ENCODE assay signal across 20 mouse cellular contexts in the genomic region with DNA sequence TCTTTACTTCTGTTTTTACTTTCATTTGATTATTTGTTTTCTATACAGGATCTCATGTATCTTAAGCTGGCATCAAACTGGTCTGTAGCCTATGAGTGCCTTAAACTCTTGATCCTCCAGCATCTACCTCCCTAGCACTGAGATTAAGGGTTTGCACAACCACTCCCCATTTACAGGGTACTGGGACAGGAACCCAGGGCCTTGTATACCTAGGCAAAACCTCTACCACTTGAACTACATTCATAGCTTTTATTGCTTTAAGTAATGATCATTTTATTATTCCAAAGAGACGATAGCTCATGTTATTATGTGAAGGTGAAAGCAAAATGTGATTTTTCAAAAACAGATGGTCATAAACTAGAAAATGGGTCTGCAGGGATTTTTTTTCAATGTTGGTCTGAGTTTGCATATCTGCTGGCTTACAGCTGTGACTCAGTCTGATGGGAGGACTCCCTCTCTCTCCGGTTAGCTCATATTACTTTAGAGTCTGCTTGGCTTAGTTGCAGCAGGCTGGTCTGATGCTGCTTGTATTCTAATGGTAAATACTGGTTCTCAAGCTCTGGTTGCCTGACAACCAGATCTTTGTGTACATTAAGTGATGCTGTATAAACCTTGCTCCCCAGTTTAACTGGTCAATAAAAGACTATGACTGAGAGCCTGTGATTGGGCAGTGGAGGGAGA.
"Had no signal": no experiment of that assay in that cellular context is flagged by ENCODE, and none has a peak within 500 bp of the region (broad histone marks: within the 10 kb centered on the region; RNA-seq: fewer than 3 reads in every experiment).

No protein-coding gene starts in this region.

- H3K27me3 ChIP-seq: megakaryocyte, embryonic 14.5 days; midbrain, embryonic 13.5 days; neural tube, embryonic 13.5 days; stomach, embryonic 15.5 days had no signal

- H3K9me3 ChIP-seq: midbrain, embryonic 10.5 days; midbrain, embryonic 13.5 days; neural tube, embryonic 13.5 days; stomach, embryonic 15.5 days had no signal

- H3K27ac ChIP-seq: kidney, postnatal 0 days; liver, embryonic 14.5 days; macrophage; midbrain, embryonic 10.5 days; midbrain, embryonic 13.5 days; neural tube, embryonic 13.5 days; stomach, embryonic 15.5 days had no signal

- H3K4me1 ChIP-seq: megakaryocyte, embryonic 14.5 days; midbrain, embryonic 10.5 days; midbrain, embryonic 13.5 days; stomach, embryonic 15.5 days had no signal

- DNase-seq: kidney, adult 2 months; kidney, postnatal 25 days; liver, postnatal 0 days; lung, embryonic 14.5 days; retina, postnatal 1 day; spleen, adult 18-20 months; thymus, postnatal 25 days had no signal

- H3K4me3 ChIP-seq: midbrain, embryonic 10.5 days; midbrain, embryonic 13.5 days; myocyte; neural tube, embryonic 13.5 days; stomach, embryonic 15.5 days had no signal

- H3K36me3 ChIP-seq: midbrain, embryonic 10.5 days; midbrain, embryonic 13.5 days; neural tube, embryonic 13.5 days; stomach, embryonic 15.5 days had no signal

- H3K4me2 ChIP-seq: liver, embryonic 11.5 days; lung, embryonic 14.5 days; midbrain, embryonic 13.5 days; neural tube, embryonic 13.5 days; stomach, embryonic 15.5 days had no signal

- ATAC-seq: intestine, postnatal 0 days; liver, postnatal 0 days; lung, postnatal 0 days; midbrain, embryonic 13.5 days; midbrain, embryonic 16.5 days had no signal

- H3K9ac ChIP-seq: liver, embryonic 14.5 days; liver, postnatal 0 days; lung, embryonic 14.5 days; midbrain, embryonic 13.5 days; neural tube, embryonic 13.5 days; stomach, embryonic 15.5 days had no signal
